Mouse (Mus musculus) skeletal muscle tissue, adult 2 months (tissue): ENCODE data around the gene Plcb2.
A peak's percentile ranks its signal among the peaks of the same experiment; 100 is the strongest.

Experiments
- DNase-seq: peaks from one replicate; pipeline ENCODE4 v3.0.0-alpha.2; 2012; ENCODE audit warnings: low read depth, low spot score

Gene Plcb2

DNA sequence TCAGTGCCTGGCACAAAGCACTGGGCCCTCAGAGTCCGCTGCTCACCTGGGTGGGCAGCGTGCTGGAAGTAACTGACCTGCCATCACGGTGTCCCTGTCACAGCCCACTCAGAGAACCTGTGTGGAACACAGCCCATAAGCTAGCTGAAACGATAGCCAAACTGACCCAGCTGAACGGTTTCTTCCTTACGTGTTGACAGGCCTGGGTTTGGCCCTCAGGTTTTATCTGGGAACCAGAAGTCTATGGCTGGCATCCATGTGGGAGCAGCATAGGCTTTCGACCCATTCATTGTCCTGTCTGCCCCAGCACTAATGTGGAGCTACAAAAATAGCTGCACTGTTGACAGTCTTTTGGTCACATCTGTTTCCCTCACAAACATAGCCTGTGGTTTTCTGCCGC, 22.2 kb upstream of the Plcb2 start:
- DNase-seq: no peak

GRCm38 (mm10) chr2:118749341-118749884, 21.2 kb upstream of the Plcb2 start:
- no peak for DNase-seq

DNA sequence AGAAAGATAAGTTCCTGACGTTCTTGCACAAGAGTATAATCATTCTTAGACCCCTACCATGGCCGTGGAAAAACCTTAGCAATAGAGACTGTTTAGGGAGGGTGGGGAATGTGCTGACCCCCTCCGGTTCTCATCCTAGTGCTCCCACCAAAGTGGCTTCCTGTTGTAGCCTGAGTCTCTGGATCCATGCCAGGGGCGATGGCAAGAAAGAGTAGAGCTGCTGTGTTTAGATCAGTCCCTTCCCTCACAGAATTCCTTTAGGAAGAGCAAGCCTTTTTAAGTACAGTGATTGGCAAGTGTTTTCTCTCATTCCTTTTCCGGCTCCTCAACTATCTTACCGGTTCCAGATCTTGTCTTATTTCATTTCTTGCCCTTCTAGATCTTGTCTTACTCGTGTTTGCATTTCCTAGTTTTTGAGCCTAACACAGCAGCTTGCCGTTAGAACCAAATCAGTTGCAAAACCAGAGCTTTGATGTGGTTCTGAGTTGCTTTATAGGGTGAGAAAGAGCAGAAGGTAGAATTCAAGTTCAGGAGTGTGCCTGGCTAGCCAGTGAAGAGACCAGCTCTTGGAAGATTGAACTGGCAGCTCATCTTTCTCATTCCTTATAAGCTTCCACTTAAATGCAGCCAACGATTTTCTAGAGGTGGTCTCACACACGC, 19.2 kb upstream of the Plcb2 start:
- DNase-seq: no peak

DNA sequence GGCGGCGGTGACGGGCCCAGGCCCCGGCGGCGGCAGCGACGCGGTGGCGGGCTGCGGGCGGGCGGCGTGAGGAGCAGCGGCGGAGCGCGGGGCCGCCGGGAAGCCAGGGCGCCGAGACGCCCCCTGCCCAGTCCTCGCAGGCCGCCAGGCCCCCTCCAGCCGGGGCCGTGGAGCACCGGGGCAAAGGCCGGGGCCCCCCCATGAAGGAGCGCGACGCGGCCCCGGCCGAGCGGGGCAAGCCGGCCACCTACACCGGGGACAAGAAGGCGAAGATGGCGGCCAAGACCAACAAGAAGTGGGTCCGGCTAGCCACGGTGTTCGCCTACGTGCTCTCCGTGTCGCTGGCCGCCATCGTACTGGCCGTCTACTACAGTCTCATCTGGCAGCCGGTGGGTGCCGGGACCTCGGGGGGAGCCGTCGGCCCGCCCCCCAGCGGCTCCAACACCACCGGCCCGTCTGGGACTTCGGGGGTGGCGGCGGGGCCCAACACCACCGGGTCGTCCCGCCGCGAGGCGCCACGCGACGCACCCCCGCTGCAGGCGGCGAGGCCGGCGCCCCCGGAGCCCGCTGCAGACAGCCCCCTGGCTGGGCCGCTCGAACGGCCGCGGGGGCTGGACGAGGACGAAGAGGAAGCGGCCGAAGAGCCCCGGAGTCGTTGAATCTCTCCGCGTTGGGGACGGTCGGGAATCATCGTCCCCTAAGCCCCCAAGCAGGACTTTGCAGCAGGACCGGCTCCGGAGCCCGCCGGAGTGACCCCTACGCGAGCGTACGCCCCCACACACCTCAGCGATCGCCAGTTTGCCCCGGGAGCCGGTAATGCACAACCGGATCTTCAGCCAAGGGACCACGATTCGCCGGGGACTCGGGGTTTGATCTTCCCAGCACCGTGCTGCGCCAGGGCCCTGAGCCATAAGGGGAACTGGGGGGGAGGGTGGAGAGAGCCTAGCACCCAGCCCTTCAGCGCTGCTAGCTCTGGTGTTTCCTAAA, 18.0 kb upstream of the Plcb2 start:
- no peak for DNase-seq

DNA sequence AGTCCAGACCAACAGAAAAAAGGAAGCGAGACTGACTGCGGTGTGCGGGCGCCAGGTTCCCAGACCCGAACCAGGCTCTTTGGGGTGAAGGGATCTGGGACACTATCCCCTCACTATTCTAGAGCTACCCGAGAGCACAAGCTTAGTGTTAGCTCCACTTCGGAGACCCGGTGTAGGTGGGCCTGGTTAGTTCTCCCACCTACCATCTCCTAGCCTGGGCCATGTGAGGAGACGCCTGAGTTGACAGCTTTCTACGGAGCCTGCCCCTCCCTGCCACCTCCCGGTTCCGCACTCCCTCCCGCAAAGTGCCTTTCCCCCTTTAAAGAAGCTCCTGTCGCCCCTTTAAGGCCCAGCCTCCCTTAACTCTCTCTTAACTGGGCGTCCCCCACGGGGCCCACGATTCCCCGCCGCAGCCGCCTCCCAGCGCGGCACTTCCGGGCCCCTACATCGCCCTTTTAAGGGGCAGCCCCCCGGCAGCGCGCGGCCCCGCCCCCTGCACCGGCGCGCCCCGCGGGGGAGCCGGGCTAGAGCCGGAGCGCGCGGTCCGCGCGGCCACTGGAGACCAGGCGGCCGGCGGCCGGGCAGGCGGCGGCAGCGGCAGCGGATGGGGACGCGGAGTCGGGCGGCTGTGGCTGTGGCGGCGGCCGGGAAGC, 17.1 kb upstream of the Plcb2 start, which contains the start of gene Inafm2:
Inafm2 (plus strand) TSS at position 527 of the 653 bp plus-strand sequence.
- peak; percentile 85 for DNase-seq

- DNase-seq: no peak
Observed at GRCm38 (mm10) chr2:118744621-118745020, 16.4 kb upstream of the Plcb2 start.

DNA sequence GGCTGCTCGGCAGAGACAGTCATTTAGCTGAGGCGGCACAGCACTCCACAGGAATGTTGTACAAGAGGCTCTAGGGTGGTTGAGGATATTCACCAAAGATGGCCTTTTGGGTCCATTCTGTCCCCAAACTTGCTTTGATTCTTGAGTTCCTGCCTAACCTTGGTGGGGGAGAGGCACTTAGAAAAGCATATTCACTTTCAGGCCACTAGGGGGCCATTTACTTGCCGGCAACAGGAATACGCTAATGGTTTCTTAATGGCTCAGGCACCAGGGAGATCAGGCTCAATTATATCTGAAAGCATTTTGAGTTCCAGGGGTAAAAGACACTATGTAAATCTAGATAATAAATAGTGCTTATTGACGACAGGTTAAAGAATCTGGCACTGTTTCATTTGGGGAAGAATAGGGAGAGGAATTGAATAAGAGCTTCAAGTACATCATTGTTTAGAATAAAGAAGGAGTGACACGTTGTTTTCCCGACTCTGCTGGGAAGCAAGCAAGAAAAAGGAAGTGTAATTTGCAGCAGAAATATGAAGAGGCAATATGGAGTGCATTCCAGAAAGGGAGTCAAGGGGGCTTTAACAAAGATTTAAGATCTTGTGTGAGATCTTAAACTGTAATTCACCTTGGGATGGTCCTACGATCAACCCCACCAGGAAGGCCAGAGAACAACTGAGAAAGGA, 15.2 kb upstream of the Plcb2 start:
- peak; percentile 53 for DNase-seq

GRCm38 (mm10) chr2:118741183-118741582, 12.9 kb upstream of the Plcb2 start:
- no peak for DNase-seq

DNA sequence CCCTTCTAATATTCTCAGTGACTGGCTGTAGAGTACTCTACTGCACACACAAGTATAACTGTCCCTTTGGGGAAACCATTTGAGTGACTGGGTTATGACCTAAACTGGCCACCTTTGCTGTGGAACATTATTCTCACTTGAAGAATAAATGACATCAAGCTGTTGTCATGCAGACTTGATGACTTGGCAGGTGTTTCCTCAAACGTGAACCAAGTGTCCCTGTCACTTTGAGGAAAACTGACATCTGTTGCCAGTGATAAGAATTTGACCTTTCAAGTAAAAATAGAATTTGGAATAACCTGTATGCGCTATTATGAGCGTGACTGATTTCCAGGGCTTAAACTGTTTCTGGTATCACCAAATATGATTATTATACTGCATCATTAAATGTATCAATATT, 12.1 kb upstream of the Plcb2 start:
- no peak for DNase-seq

- DNase-seq: no peak
Observed at GRCm38 (mm10) chr2:118733341-118733740, 5.1 kb upstream of the Plcb2 start.

DNA sequence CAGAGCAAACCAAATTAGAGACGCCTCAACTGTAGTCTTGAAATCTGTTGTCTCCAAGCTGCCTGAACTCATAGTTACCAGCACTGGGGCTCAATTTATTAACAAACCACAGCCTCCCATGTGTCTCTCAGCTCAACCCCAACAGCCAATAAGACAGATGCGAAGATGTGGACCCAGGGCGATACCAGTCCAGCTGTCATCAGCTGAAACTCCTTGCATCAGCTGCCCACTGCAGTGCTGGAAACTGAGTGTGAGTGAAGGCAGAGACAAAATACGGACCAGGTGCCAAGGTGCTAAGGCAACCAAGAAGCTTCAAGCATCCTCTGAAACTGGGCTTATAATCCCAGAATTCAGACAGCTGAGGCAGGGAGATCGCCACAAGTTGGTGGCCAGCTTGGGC, 3.7 kb upstream of the Plcb2 start:
- no peak for DNase-seq

DNA sequence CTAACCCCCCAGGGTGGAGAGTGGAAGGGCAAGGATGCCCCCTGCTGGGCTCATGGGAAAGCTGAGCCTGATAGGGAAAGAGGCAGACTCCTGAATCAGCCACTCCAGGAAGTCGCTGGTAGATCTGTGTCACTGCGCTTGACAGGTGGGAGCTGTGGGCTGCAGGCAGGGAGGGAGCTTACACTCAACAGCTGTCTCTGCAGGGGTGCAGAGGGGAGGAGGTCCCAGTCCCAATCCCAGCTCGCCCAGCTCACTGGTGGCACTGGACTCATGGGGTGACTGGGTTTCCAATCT, 2.3 kb upstream of the Plcb2 start:
- peak; percentile 60 for DNase-seq

- no peak for DNase-seq
Observed at GRCm38 (mm10) chr2:118729816-118730621, 1.8 kb upstream of the Plcb2 start.

DNA sequence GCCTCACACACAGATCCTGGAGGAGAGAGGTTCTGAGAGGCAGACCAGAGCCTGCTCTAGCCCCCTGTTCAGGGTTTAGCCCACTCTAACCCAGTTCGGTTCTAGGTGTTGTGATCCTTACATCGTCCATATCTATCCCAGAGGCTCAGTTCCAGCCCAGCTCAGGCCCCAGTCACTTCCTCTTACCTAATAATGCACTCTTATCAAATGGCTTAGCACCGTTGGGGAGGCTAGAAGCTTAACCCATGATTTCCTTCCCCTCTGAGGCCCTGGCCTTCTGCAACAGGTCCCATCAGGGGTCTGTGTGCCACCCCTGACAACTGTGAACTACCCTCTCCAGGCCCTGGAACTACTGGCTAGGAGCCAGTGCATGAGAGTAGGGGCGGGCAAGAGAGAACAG, 956 bp upstream of the Plcb2 start:
- DNase-seq: no peak

DNA sequence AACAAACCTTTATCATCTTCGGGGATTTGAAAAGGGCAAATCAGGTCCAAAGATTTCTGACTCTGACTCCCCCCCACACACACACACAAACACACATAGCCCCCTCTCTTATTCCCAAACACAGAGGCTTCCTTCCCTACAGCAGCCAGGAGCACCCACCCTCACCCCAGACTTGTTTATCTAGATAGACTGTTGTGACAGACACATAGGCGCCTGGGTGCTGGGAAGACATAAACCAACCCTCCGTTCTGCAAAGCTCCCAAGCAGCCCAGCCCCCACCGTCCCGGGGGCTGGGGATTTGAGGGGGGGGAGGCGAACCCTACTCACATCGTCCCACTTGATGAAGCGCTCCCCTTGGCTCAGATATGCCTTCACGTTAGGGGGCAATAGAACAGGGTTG, 327 bp downstream of the Plcb2 start:
- no peak for DNase-seq

DNA sequence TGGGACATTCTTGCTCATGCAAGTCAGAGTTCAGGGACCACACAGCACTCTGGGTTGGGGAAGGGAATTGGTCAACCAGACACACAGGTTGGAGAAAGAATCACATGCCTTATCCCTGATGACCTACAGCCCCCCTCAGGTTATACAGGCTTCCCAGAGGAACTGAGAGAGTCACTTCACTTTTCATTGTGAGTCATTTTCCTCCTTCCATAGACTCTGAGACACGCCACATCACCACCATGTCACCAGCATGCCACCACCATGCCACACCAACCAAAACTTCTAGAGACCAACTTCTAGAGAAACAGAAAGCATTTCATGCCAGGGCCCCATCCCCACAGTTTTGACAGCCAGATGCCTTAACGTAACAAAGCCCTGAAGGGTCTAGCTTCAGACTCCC, 1.4 kb downstream of the Plcb2 start:
- DNase-seq: no peak

DNA sequence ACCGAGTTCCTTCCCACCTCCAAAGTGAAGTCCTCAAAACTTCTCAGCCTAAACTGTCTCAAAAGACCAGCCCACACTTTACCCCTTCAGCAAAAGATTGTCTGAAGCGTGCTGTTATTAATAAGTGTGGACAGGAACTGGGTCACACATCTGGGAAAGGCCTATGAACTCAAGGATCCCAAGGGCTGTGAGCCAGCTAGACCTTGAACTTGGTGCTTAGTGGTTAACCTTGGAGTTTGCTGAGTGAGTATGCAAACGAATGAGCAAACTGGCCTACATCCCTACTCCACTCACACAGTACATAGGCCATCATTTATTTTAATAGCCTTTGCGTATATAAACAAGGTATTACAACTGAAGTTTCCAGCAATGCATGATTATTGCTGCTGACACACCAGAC, 2.7 kb downstream of the Plcb2 start:
- DNase-seq: no peak

GRCm38 (mm10) chr2:118723693-118724486, 4.3 kb downstream of the Plcb2 start:
- DNase-seq: no peak

DNA sequence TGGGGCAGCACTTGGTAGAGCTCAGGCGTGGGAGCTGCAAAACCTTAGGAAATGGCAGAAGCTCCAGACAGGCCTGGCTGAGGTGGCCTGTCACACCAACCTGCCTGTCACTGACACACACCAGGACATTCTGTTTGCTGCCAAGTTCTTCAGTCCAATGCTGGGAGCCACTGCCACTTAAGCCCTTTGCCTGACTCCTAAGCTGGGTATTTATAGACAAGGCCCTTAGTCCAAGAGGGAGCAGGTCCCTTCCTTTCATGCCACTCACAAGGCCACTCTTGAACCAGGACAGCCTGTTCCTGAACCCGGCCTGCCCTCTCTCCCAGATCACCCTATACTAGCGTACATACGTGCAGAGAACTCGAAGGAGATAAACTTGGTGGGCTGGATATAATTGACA, 11.6 kb downstream of the Plcb2 start:
- peak; percentile 86 for DNase-seq

GRCm38 (mm10) chr2:118714230-118714629, 14.0 kb downstream of the Plcb2 start:
- no peak for DNase-seq
